Mouse (Mus musculus): ENCODE measurements around the gene Hist1h2bk. TPM values are rescaled to one million over a fixed set of nuclear protein-coding genes. Genes with fewer than 3 reads are reported as not detected.
"Not testable (repeated sequence)": the region's sequence is repeated elsewhere in the genome, so short reads cannot be mapped to it uniquely, and the experiment has no call there.

Gene Hist1h2bk
- polyA plus RNA-seq, 1 experiment = 3.1 TPM

- DNase-seq (ENCODE audit: low read depth) = no peak
These were observed 4.9 kb downstream of the Hist1h2bk start for GRCm38 (mm10) chr13:22040464-22041141.

DNA sequence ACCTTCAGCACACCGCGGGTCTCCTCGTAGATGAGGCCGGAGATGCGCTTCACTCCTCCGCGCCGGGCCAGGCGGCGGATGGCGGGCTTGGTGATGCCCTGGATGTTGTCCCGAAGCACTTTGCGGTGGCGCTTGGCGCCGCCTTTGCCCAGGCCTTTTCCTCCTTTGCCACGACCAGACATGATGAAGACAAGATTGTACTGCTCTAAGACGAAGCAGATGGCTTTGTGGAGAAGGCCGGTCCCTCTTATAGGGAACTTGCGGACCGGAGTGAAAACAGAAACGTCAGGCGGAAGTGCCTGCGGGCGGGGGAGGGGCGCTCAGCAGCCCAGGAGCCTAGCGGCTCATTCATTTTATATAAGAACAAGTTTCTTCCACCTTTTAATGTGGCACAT, 5.5 kb downstream of the Hist1h2bk start, which contains the start of gene Hist1h4i:
Hist1h4i (minus strand) TSS at position 221 of the 395 bp plus-strand sequence.
- DNase-seq (ENCODE audit: low read depth) = not testable (repeated sequence)

DNA sequence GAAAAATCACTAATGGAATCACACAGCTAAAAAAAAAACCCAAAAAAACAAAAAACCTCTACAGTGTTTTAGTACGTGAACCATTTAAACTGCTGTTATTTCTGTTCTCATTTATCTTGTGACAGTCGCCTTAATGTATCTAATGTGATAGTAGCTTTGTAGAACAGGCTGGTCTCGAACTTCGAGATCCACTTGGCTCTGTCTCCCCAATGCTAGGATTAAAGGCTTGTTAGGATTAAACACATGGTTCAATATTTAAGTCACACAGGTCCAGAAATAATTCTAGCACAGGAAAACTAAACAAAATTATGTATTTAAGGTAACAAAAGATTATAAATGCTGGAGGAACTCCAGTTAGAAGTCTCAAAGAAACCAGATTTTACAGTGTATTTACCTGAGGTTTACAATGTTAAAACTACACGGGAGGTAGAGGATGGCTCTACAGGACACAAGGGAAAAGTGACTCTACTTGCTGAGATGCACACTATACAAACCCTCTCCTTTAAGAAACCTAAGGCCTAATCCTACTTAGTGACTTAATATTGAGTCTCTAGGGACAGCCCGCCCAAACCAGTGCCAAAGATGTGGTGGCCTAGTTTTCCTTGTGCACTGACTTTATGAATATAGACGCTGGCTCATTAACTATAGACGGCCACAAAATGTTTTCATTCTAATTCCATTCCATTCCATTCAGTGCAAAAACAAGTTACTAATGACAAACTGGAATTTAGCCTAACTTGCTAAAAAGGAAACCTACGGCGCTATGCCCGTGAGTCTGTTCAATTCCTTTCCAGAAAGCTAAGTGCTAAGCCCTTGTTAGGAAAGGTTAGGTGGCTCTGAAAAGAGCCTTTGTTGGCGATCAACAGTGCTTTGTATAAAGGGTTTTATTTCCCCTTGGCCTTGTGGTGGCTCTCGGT, 6.2 kb downstream of the Hist1h2bk start:
- DNase-seq (ENCODE audit: low read depth) = no peak

DNA sequence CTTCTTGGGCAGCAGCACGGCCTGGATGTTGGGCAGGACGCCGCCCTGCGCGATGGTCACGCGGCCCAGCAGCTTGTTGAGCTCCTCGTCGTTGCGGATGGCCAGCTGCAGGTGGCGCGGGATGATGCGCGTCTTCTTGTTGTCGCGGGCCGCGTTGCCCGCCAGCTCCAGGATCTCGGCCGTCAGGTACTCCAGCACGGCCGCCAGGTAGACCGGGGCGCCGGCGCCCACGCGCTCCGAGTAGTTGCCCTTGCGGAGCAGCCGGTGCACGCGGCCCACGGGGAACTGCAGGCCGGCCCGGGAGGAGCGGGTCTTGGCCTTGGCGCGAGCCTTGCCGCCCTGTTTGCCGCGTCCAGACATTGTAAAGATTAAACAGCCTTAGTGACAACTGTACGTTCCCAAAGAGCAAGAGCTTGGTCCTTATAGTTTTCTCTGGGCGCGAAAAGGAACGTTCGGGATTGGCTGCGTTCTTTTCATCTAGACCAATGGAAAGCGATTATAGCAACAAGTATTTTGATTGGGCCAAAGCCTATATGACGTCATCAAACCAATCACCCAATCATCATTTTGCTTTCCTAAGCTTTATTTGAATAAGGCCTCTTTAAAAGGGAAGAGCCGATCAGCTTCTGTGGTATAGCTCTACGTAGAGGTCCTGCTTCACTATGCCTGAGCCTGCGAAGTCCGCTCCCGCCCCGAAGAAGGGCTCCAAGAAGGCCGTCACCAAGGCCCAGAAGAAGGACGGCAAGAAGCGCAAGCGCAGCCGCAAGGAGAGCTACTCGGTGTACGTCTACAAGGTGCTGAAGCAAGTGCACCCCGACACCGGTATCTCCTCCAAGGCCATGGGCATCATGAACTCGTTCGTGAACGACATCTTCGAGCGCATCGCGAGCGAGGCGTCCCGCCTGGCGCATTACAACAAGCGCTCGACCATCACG, 7.2 kb downstream of the Hist1h2bk start, which contains the start of the genes Hist1h2ag and Hist1h2bj:
Hist1h2ag (minus strand) TSS at position 377 of the 935 bp plus-strand sequence.
Hist1h2bj (plus strand) TSS at position 647 of the 935 bp plus-strand sequence.
- DNase-seq (ENCODE audit: low read depth) = peak; percentile 99

DNA sequence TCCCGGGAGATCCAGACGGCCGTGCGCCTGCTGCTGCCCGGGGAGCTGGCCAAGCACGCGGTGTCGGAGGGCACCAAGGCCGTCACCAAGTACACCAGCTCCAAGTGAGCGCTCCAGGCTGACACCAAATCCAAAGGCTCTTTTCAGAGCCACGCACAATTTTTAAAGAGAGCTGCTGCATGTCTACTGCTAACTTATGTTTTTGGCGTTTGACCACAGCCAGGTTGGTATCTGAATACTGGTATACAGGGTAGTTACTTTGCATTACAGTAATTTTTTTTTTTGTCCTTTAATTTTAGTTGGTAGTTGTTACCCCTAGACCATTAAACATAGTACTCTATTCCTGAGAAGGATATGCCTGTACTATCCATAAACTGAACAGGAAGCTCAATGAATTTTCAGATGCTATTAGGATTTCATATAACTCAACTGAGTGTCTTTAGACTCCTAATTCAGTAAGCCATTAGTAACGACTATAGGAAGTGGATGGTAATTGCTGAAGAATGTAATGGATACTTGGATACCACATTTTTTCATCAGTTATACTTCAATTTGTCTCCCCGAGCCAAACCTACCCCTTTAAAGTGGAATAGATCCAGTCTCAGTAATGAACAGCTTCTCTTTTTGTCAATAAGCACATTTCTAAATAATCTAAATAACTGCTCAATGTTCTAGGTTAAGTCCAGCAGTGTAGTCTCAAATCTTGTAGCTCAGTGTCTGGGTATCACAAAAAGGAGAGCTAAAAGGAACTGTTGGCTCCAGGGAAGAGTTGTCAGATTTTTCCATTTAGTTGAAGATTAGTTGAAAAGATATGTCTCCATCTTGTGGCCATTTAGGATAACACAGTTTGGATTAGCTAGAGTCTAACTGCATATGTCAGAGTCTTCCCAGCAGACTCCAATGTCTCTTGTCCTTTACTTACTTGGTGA, 8.1 kb downstream of the Hist1h2bk start:
- DNase-seq (ENCODE audit: low read depth) = no peak

GRCm38 (mm10) chr13:22044432-22045155, 8.9 kb downstream of the Hist1h2bk start:
- DNase-seq (ENCODE audit: low read depth) = no peak

GRCm38 (mm10) chr13:22045311-22045710, 9.6 kb downstream of the Hist1h2bk start:
- DNase-seq (ENCODE audit: low read depth) = no peak

DNA sequence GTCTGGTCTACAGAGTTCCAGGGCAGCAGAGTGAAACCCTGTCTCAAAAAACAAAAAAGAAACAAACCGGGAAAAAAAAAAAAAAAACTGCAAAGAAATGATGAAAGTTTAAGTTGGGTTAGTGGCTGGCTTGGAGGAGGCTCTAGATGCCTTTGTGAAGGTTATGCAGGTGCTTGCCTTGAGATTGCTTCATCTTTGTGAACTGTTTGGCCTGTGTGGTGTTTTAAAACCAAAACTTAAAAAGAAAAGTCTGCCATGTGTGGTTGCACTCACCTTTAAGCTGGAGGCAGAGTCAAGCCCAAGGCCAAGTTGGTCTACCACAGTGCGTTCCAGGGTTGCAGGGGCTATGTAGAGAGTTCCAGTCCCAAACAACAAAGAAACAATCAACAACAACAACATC, 13.4 kb downstream of the Hist1h2bk start:
- no peak for DNase-seq (ENCODE audit: low read depth)

GRCm38 (mm10) chr13:22049737-22050440, 14.2 kb downstream of the Hist1h2bk start:
- no peak for DNase-seq (ENCODE audit: low read depth)

GRCm38 (mm10) chr13:22050591-22051522, 15.2 kb downstream of the Hist1h2bk start:
- DNase-seq (ENCODE audit: low read depth) = no peak

DNA sequence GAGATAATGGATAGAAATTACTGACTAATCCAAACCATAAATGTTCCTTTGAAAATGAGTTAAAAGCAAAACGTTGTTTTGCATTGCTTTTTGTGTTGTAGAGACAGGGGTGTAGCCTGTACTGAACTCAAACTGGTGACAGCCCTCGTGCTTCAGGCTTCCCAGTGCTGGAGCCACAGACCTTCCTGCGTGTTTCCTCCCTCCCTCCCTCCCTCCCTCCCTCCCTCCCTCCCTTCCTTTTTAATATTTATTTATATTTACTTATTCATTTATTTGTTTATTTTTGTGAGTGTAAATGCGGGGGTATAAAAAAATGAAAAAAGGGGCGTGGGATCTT, 15.8 kb downstream of the Hist1h2bk start:
- DNase-seq (ENCODE audit: low read depth) = no peak

- DNase-seq (ENCODE audit: low read depth) = no peak
These were observed 18.1 kb downstream of the Hist1h2bk start for GRCm38 (mm10) chr13:22053754-22054153.

- no peak for DNase-seq (ENCODE audit: low read depth)
These were observed 25.8 kb downstream of the Hist1h2bk start for GRCm38 (mm10) chr13:22061422-22061821.

GRCm38 (mm10) chr13:22063468-22063867, 27.8 kb downstream of the Hist1h2bk start:
- DNase-seq (ENCODE audit: low read depth) = no peak

GRCm38 (mm10) chr13:22084140-22084539, 48.5 kb downstream of the Hist1h2bk start, which contains the start of gene Vmn1r188:
TSS of gene Vmn1r188 (plus strand) at chr13:22084440.
- DNase-seq (ENCODE audit: low read depth) = not testable (repeated sequence)

Measured in gonadal fat pad, adult 2 months (tissue).